Mouse (Mus musculus) central nervous system, embryonic 18 days (tissue): ENCODE measurements around the gene Msx3. TPM values are rescaled to one million over a fixed set of nuclear protein-coding genes. Genes with fewer than 3 reads are reported as not detected.

Source experiments
- polyA plus RNA-seq: library from polyadenylated mRNA; depleted of rRNA; stranded (reverse); fragments of >200 nt; gene quantifications from 2 replicates; pipeline ENCODE4 v1.2.3, GENCODE M21; 2012; rRNA removed

Msx3 gene
- polyA plus RNA-seq: 0.57 and 0.93 TPM in 2 replicates

GRCm38 (mm10) chr7:140048361-140049114 lies at the start of gene Msx3:
Gene Msx3 (minus strand): TSS chr7:140049089.

DNA sequence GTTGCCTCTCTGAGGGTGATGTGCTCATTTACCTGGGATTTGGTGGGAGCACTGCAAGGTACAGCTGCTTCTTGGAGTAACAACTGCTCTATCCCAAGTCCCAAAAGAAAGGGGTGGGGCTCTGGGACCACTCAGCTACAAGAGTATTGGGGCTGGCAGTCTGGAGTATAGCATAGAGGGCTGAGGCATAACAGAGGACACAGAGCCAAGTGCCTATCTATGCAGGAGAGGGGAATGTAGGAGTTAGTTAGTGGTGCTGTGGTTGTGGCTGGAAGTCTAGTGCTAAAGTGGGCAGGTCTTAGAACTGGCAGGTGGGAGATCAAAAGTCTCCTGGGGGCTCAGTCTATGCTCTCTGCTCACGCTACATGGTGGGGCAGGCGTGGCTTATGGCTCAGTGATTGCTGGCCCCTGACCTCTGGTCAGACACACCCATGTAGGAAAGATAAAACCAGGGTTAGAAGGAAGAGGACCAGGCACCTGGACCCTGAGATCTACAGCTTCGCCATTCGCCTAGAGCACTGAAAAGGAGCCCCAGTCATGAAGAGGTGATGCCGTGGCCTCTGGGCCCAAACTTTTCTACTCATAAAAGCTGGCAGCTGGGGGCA lies 44.1 kb upstream of the Msx3 start, which contains the start of gene Prap1:
Prap1 (plus strand) TSS at position 472 of the 605 bp plus-strand sequence.

GRCm38 (mm10) chr7:140082242-140082678 lies 33.4 kb upstream of the Msx3 start, which contains the start of gene Caly:
Gene Caly (minus strand): TSS chr7:140082548.

DNA sequence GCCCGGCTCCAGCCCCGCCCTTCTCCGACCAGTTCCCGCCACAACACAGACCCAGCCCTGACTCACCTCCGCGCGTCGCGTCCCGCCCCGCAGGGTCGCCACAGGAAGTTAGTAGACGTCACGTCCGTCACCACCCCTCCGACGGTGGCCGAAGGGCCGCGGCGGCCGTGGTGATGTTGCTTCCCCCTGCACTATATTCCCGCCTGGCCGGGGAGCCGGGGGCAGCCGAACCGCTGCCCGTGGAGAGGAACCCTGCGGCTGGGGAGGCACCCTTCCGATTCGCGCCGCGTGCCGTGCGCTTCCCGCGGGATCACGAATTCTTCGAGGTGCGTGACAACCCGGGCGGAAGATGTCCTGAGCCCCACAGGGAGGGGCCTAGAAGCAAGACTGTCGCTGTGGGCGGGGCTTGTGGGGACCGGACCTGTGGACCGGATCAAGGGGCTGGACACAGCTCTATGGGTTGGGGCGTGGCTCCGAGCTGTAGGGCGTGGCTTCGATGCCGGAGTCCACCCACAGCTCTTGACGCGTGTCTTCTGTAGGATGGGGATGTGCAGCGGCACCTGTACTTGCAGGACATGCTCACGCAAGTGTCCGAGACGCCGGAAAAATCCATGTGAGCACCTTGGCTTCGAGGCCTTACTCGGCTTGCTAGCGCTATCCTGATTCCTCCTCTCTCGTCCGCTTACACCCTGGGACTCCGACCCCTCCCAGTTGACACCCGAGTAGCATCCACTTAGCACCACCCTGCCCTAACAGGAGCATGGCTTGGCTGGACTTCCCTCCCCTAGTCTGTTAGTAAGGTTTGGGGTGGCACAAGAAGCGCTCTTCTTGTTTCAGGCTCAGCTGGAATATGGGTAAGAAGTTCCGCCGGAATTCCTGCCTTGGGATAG lies 12.4 kb downstream of the Msx3 start, which contains the start of the genes Zfp511 and Tubgcp2:
Zfp511 (plus strand) TSS at position 111 of the 890 bp plus-strand sequence.
Tubgcp2 (minus strand) TSS at position 389 of the 890 bp plus-strand sequence.

Other genes starting within 250 kb of the Msx3 start
- gene Adgra1, start 214.9 kb downstream of the Msx3 start, polyA plus RNA-seq: 9.0 and 9.2 TPM in 2 replicates
- 27.3 and 29.5 TPM in 2 replicates for gene Kndc1, start 154.4 kb downstream of the Msx3 start, polyA plus RNA-seq
- gene Utf1, start 105.3 kb downstream of the Msx3 start, polyA plus RNA-seq: not detected in 2 replicates
- 0.93 and 0.99 TPM in 2 replicates for gene 6430531B16Rik, start 70.3 kb downstream of the Msx3 start, polyA plus RNA-seq
- gene Adam8, start 56.5 kb downstream of the Msx3 start, polyA plus RNA-seq: 8.9 and 10.1 TPM in 2 replicates
- gene Zfp511, start 12.7 kb downstream of the Msx3 start, polyA plus RNA-seq: 82.2 and 96.6 TPM in 2 replicates
- 63.0 and 67.3 TPM in 2 replicates for gene Tubgcp2, start 12.4 kb downstream of the Msx3 start, polyA plus RNA-seq
- gene Caly, start 33.5 kb upstream of the Msx3 start, polyA plus RNA-seq: 359 and 381 TPM in 2 replicates
- 0.47 TPM in 1 of 2 replicates, not detected in the other for gene Prap1, start 44.3 kb upstream of the Msx3 start, polyA plus RNA-seq
- gene Fuom, start 53.4 kb upstream of the Msx3 start, polyA plus RNA-seq: 27.2 and 32.8 TPM in 2 replicates
- 5.1 and 5.3 TPM in 2 replicates for gene Paox, start 66.7 kb upstream of the Msx3 start, polyA plus RNA-seq
- 84.5 and 97.6 TPM in 2 replicates for gene Echs1, start 67.4 kb upstream of the Msx3 start, polyA plus RNA-seq
- gene Mtg1, start 88.5 kb upstream of the Msx3 start, polyA plus RNA-seq: 36.5 and 42.2 TPM in 2 replicates
- gene Sprn, start 105.8 kb upstream of the Msx3 start, polyA plus RNA-seq: 29.5 and 33.1 TPM in 2 replicates
- gene Olfr522, start 115.7 kb upstream of the Msx3 start, polyA plus RNA-seq: not detected in 2 replicates
- gene Olfr523, start 124.1 kb upstream of the Msx3 start, polyA plus RNA-seq: not detected in 2 replicates
- not detected in 2 replicates for gene Olfr524, start 156.9 kb upstream of the Msx3 start, polyA plus RNA-seq
- 0.13 TPM in 1 of 2 replicates, not detected in the other for gene Cd163l1, start 169.2 kb upstream of the Msx3 start, polyA plus RNA-seq
- 0.08 TPM in 1 of 2 replicates, not detected in the other for gene 5830411N06Rik, start 198.2 kb upstream of the Msx3 start, polyA plus RNA-seq